Mouse (Mus musculus) left cerebral cortex, adult 2 months (tissue): ENCODE measurements around the gene Slc9a7. TPM values are rescaled to one million over a fixed set of nuclear protein-coding genes. Genes with fewer than 3 reads are reported as not detected.

Source experiments
- DNase-seq, 2 experiments: peaks; one replicate each; pipeline ENCODE4 v3.0.0; 2021 to 2022; ENCODE audit warnings: low spot score in 2 of 2, mixed read lengths in 1 of 2; ENCODE audit errors: extremely low spot score in 1 of 2
- H3K27ac ChIP-seq: fragments of 200-600 bp; 2 replicates; pipeline ENCODE4 v1.8.1; 2022
- H3K4me3 ChIP-seq: fragments of 200-600 bp; 2 replicates; pipeline ENCODE4 v1.8.1; 2022
- CTCF ChIP-seq: fragments of 200-600 bp; IDR thresholded peaks from 2 replicates; pipeline ENCODE4 v1.8.1; 2022; ENCODE audit warnings: antibody characterized with exemption, mild to moderate bottlenecking, moderate library complexity
- intact Hi-C: fragments of 180-260 bp; cut with DNase I; formaldehyde crosslinking; loops from one replicate; pipeline ENCODE4 v1.15.1; 2025
- long read RNA-seq, 2 experiments: library from polyadenylated mRNA; stranded (forward); transcript quantifications; one replicate each; pipeline ENCODE4 v2.0.0; 2021; ENCODE audit warnings: borderline mapping rate in 2 of 2
- total RNA-seq, 2 experiments: library from RNA; stranded (reverse); gene quantifications; 2 replicates each; pipeline ENCODE4 v1.2.3; 2021

Gene Slc9a7
- total RNA-seq, result 10 to 100 TPM; 58.2 TPM
- long read RNA-seq, experiment 1, partial matches to known transcripts, result 16 of 20 reads
- long read RNA-seq, experiment 1, other reads (novel, unspliced or antisense), result 4 of 20 reads
- long read RNA-seq, experiment 2, partial matches to known transcripts, result 2 of 14 reads
- long read RNA-seq, experiment 2, other reads (novel, unspliced or antisense), result 12 of 14 reads

GRCm38 (mm10) chrX:20291282-20292039, at the start of gene Slc9a7:
TSS of gene Slc9a7 (minus strand) at chrX:20291807.
- intact Hi-C loops, result loop anchor here (2.0 to 5.0 kb wide), 2 partner anchors 27 to 41 kb away; no protein-coding TSS in a partner anchor
- TF ChIP-seq CTCF, result no peak
- peak; percentile 75 to 79 for DNase-seq
- Histone ChIP-seq H3K4me3 (peak within 1 kb of the TSS; percentile 65), H3K27ac (peak within 1 kb of the TSS; percentile 89)

- Histone ChIP-seq H3K27ac (no peak overlapping the region), H3K4me3 (no peak overlapping the region)
- peak; percentile 62 for TF ChIP-seq CTCF
- intact Hi-C loops, result loop anchor here (2.0 kb wide), 2 partner anchors 173 to 315 kb away; no protein-coding TSS in a partner anchor
- peak; percentile 26 to 44 for DNase-seq
Observed at GRCm38 (mm10) chrX:20335722-20336121, 44.1 kb upstream of the Slc9a7 start.

- no peak overlapping the region for H3K4me3 ChIP-seq
- no peak overlapping the region for H3K27ac ChIP-seq
- TF ChIP-seq CTCF, result no peak
- intact Hi-C loops, result loop anchor here (5.0 kb wide), 1 partner anchor 40 kb away; the partner anchor contains the start of gene Slc9a7
- DNase-seq, result peak in 1 of 2 experiments; percentile 7
Observed at GRCm38 (mm10) chrX:20332756-20333155, 41.1 kb upstream of the Slc9a7 start.

- no peak for DNase-seq
- intact Hi-C loops, result no loop called here
- TF ChIP-seq CTCF, result no peak
- Histone ChIP-seq H3K4me3 (no peak overlapping the region), H3K27ac (no peak overlapping the region)
Observed at GRCm38 (mm10) chrX:20307215-20307614, 15.6 kb upstream of the Slc9a7 start.

GRCm38 (mm10) chrX:20305941-20306340, 14.3 kb upstream of the Slc9a7 start:
- DNase-seq, result no peak
- intact Hi-C loops, result no loop called here
- Histone ChIP-seq H3K4me3 (no peak overlapping the region), H3K27ac (no peak overlapping the region)
- no peak for TF ChIP-seq CTCF

GRCm38 (mm10) chrX:20303280-20303679, 11.7 kb upstream of the Slc9a7 start:
- DNase-seq, result no peak
- Histone ChIP-seq H3K4me3 (no peak overlapping the region), H3K27ac (no peak overlapping the region)
- TF ChIP-seq CTCF, result no peak
- intact Hi-C loops, result no loop called here

GRCm38 (mm10) chrX:20292040-20292417, 422 bp upstream of the Slc9a7 start:
- peak in 1 of 2 experiments; percentile 10 for DNase-seq
- TF ChIP-seq CTCF, result no peak

GRCm38 (mm10) chrX:20290715-20291114, 892 bp downstream of the Slc9a7 start:
- intact Hi-C loops, result loop anchor here (2.0 to 5.0 kb wide), 2 partner anchors 26 to 42 kb away; no protein-coding TSS in a partner anchor
- DNase-seq, result no peak
- Histone ChIP-seq H3K4me3 (peak overlapping the region; percentile 65), H3K27ac (no peak overlapping the region)
- no peak for TF ChIP-seq CTCF

More at GRCm38 (mm10) chrX:20292040-20292417, 422 bp upstream of the Slc9a7 start:
- H3K4me3 ChIP-seq, result peak overlapping the region; percentile 65
- H3K27ac ChIP-seq, result peak overlapping the region; percentile 89
- intact Hi-C loops, result loop anchor here (5.0 kb wide), 1 partner anchor 40 kb away; no protein-coding TSS in a partner anchor

- Histone ChIP-seq H3K4me3 (peak overlapping the region; percentile 28), H3K27ac (no peak overlapping the region)
- intact Hi-C loops, result loop anchor here (5.0 kb wide), 1 partner anchor 66 kb away; no protein-coding TSS in a partner anchor
- no peak for DNase-seq
- no peak for TF ChIP-seq CTCF
Observed at GRCm38 (mm10) chrX:20288674-20289073, 2.9 kb downstream of the Slc9a7 start.

- TF ChIP-seq CTCF, result no peak
- no peak for DNase-seq
- intact Hi-C loops, result loop anchor here (5.0 kb wide), 1 partner anchor 64 kb away; no protein-coding TSS in a partner anchor
- no peak overlapping the region for H3K27ac ChIP-seq
- no peak overlapping the region for H3K4me3 ChIP-seq
Observed at GRCm38 (mm10) chrX:20286254-20286653, 5.4 kb downstream of the Slc9a7 start.

GRCm38 (mm10) chrX:20279424-20279823, 12.2 kb downstream of the Slc9a7 start:
- Histone ChIP-seq H3K27ac (no peak overlapping the region), H3K4me3 (no peak overlapping the region)
- TF ChIP-seq CTCF, result no peak
- DNase-seq, result no peak
- intact Hi-C loops, result no loop called here

GRCm38 (mm10) chrX:20273854-20274253, 17.8 kb downstream of the Slc9a7 start:
- intact Hi-C loops, result no loop called here
- TF ChIP-seq CTCF, result no peak
- DNase-seq, result no peak

More at GRCm38 (mm10) chrX:20273854-20274253, 17.8 kb downstream of the Slc9a7 start:
- Histone ChIP-seq H3K4me3 (no peak overlapping the region), H3K27ac (no peak overlapping the region)
